32 mouse cellular contexts compared by ENCODE assay signal in genomic region chr5:90561721-90562275, GRCm38 (mm10). TPM values are rescaled to one million over a fixed set of nuclear protein-coding genes. Genes with fewer than 3 reads are reported as not detected.
DNase-seq lines count a peak whose midpoint lies in the region; ATAC-seq and TF ChIP-seq lines count a peak whose summit lies in the region.
"Had no signal": no experiment of that assay in that cellular context is flagged by ENCODE, and none has a peak within 500 bp of the region (broad histone marks: within the 10 kb centered on the region; RNA-seq: fewer than 3 reads in every experiment).

No protein-coding gene starts in this region.

- intact Hi-C loops in left cerebral cortex, postnatal 36 days (cut with DNase I), result no loop called here

- peaks cover 9% of the 10 kb centered on the region for H3K4me1 ChIP-seq in liver, adult 2 months (ENCODE audit: control insufficient read depth, insufficient read depth, low read length)
- peaks cover 9% of the 10 kb centered on the region for H3K4me1 ChIP-seq in cortical plate, adult 2 months (ENCODE audit: control insufficient read depth, insufficient read depth, low read length)
- H3K4me1 ChIP-seq in midbrain, embryonic 10.5 days, result no peaks in the 10 kb centered on the region
- H3K4me1 ChIP-seq: hindbrain, embryonic 15.5 days; midbrain, embryonic 15.5 days; neural tube, embryonic 12.5 days had no signal

- 0 out of 2 replicates have a peak, but pooled peaks cover 3% of the 10 kb centered on the region for H3K79me2 ChIP-seq in liver, adult 2 months (ENCODE audit: control insufficient read depth, insufficient read depth, low read length)

- H3K9me3 ChIP-seq in midbrain, embryonic 10.5 days (replicated peaks), result no peaks in the 10 kb centered on the region
- H3K9me3 ChIP-seq: hindbrain, embryonic 15.5 days; midbrain, embryonic 15.5 days; neural tube, embryonic 12.5 days had no signal

- no peaks in the 10 kb centered on the region for H3K27me3 ChIP-seq in liver, adult 2 months (ENCODE audit: control insufficient read depth, insufficient read depth, low read length)
- H3K27me3 ChIP-seq in midbrain, embryonic 10.5 days (ENCODE audit: low read depth, poor library complexity, severe bottlenecking), result no peaks in the 10 kb centered on the region
- H3K27me3 ChIP-seq: hindbrain, embryonic 15.5 days; midbrain, embryonic 15.5 days; neural tube, embryonic 12.5 days had no signal

- no peak for ATAC-seq in granulocyte monocyte progenitor cell, adult 5-6 weeks (replicated peaks; ENCODE audit: poor library complexity, severe bottlenecking)
- ATAC-seq: midbrain, embryonic 15.5 days had no signal

- DNase-seq in liver, adult 2 months (ENCODE audit: extremely low read depth, low read depth, low spot score), result peak; percentile 98
- DNase-seq in liver, result no peak
- DNase-seq in frontal cortex, postnatal 36 days (ENCODE audit: low spot score in 2 of 2), result peak; percentile 57 to 59
- DNase-seq in left cerebral cortex, postnatal 36 days (ENCODE audit: low spot score in 2 of 2), result peak; percentile 25 to 45
- no peak for DNase-seq in midbrain, embryonic 10.5 days (ENCODE audit: low spot score)
- DNase-seq in adrenal gland, postnatal 10 days, result no peak
- DNase-seq: adrenal gland, adult 2 months; cerebellum, adult 8-10 months; gastrocnemius, postnatal 14 days; kidney, adult 2 months; layer of hippocampus, adult 9-11 months; lung, postnatal 4 days; retina, postnatal 1 day; thymus, postnatal 25 days had no signal

- H3K4me3 ChIP-seq in liver, adult 2 months (ENCODE audit: insufficient read depth, low read depth, low read length), result peak overlapping the region; percentile 56
- no peak overlapping the region for H3K4me3 ChIP-seq in cortical plate, adult 2 months (ENCODE audit: insufficient read depth, low read length)
- H3K4me3 ChIP-seq in midbrain, embryonic 10.5 days, result no peak overlapping the region
- H3K4me3 ChIP-seq: hindbrain, embryonic 15.5 days; midbrain, embryonic 15.5 days; neural tube, embryonic 12.5 days had no signal

- TF ChIP-seq POLR2A in liver, adult 2 months (IDR thresholded peaks at IDR 0.05; ENCODE audit: extremely low read depth, insufficient read depth, low read length), result 0 out of 2 replicates have a peak, but pooled peaks have one; percentile 43
- no peak for TF ChIP-seq POLR2A in cortical plate, adult 2 months (IDR thresholded peaks at IDR 0.05; ENCODE audit: extremely low read depth, insufficient read depth, low read length)

- no peak for TF ChIP-seq CTCF in liver, adult 2 months (IDR thresholded peaks at IDR 0.05; ENCODE audit: low read depth, low read length)
- no peak for TF ChIP-seq CTCF in cortical plate, adult 2 months (IDR thresholded peaks at IDR 0.05; ENCODE audit: extremely low read depth, insufficient read depth, low read length)

- H3K36me3 ChIP-seq in liver, adult 2 months (ENCODE audit: control insufficient read depth, insufficient read depth, low read length), result peaks cover 4% of the 10 kb centered on the region; the same call in 1 of the 2 replicates
- H3K36me3 ChIP-seq in midbrain, embryonic 10.5 days, result no peaks in the 10 kb centered on the region
- H3K36me3 ChIP-seq: hindbrain, embryonic 15.5 days; midbrain, embryonic 15.5 days; neural tube, embryonic 12.5 days had no signal

- 33% methylated on average over 11 of the region's 11 CpGs for WGBS in liver, adult 2 months
- 92% methylated on average over 11 of the region's 11 CpGs for WGBS in midbrain, embryonic 10.5 days

- H3K27ac ChIP-seq in liver, adult 2 months (replicated peaks; ENCODE audit: insufficient read depth, low read depth, low read length), result peak overlapping the region; percentile 100
- peak overlapping the region; percentile 73; the same call in 1 of the 2 replicates for H3K27ac ChIP-seq in cortical plate, adult 2 months (ENCODE audit: insufficient read depth, low read length)
- no peak overlapping the region for H3K27ac ChIP-seq in midbrain, embryonic 10.5 days (replicated peaks)
- H3K27ac ChIP-seq: hindbrain, embryonic 15.5 days; kidney, postnatal 0 days; liver, embryonic 14.5 days; midbrain, embryonic 15.5 days; neural tube, embryonic 12.5 days had no signal

- H3K9ac ChIP-seq in liver, adult 2 months (ENCODE audit: low read depth, low read length), result peak overlapping the region; percentile 91
- H3K9ac ChIP-seq: hindbrain, embryonic 15.5 days; liver, embryonic 14.5 days; midbrain, embryonic 15.5 days; neural tube, embryonic 12.5 days had no signal

RNA-seq across cellular contexts. Expression of gene 5830473C10Rik, which starts 0.9 kb away (rescaled TPM):
- total RNA-seq in liver, adult 2 months (2014; rRNA removed), result 22.2 and 39.4 TPM in 2 replicates
- 20.6 and 36.0 TPM in 2 replicates for polyA plus RNA-seq in liver, adult 2 months (2012; rRNA removed)
- 0.11 and 0.13 TPM in 2 replicates for polyA plus RNA-seq in cortical plate, adult 2 months (2012; rRNA removed)
- under 1 TPM; 0.16 to 0.27 TPM for total RNA-seq in left cerebral cortex, postnatal 36 days (2021)
- not detected in 2 replicates for polyA plus RNA-seq in midbrain, embryonic 10.5 days (2016; fragmentation: Nextera tagmentation; extraction: Ambion mirVana)
- not detected in 2 replicates for total RNA-seq in granulocyte monocyte progenitor cell, adult 5-6 weeks (2014; fragmentation: Nextera tagmentation)
- total RNA-seq in granulocyte monocyte progenitor cell, adult 5-6 weeks (2017), result 0.47 TPM in 1 of 2 replicates, not detected in the other
- 10 to 100 TPM in 1 of 2 experiments, 1 to 10 TPM in 1; 5.5 to 10.4 TPM for total RNA-seq in adrenal gland, postnatal 10 days (2021)
- total RNA-seq: gastrocnemius, postnatal 14 days; hematopoietic stem cell, adult 5-6 weeks; megakaryocyte-erythroid progenitor cell, adult 5-6 weeks had no signal
- polyA plus RNA-seq: adrenal gland, adult 2 months; C2C12; embryonic facial prominence, embryonic 11.5 days; forebrain, embryonic 11.5 days; heart, embryonic 16.5 days; hindbrain, embryonic 15.5 days; limb, embryonic 11.5 days; neural tube, embryonic 12.5 days; spleen, adult 2 months had no signal

RNA-seq across cellular contexts. Expression of gene Afm, which starts 43.1 kb away (rescaled TPM):
- 233 and 234 TPM in 2 replicates for total RNA-seq in liver, adult 2 months (2014; rRNA removed)
- polyA plus RNA-seq in liver, adult 2 months (2012; rRNA removed), result 108 and 116 TPM in 2 replicates
- polyA plus RNA-seq in cortical plate, adult 2 months (2012; rRNA removed), result not detected in 2 replicates
- not detected for total RNA-seq in left cerebral cortex, postnatal 36 days (2021)
- polyA plus RNA-seq in midbrain, embryonic 10.5 days (2016; fragmentation: Nextera tagmentation; extraction: Ambion mirVana), result not detected in 2 replicates
- not detected in 2 replicates for total RNA-seq in granulocyte monocyte progenitor cell, adult 5-6 weeks (2014; fragmentation: Nextera tagmentation)
- total RNA-seq in granulocyte monocyte progenitor cell, adult 5-6 weeks (2017), result not detected in 2 replicates
- 100 to 1,000 TPM in 1 of 2 experiments, 10 to 100 TPM in 1; 52.5 to 116 TPM for total RNA-seq in adrenal gland, postnatal 10 days (2021)
- total RNA-seq: gastrocnemius, postnatal 14 days; megakaryocyte-erythroid progenitor cell, adult 5-6 weeks; MEL had no signal
- polyA plus RNA-seq: adrenal gland, adult 2 months; brain, embryonic 14.5 days; C2C12; embryonic facial prominence, embryonic 11.5 days; forebrain, embryonic 11.5 days; hindbrain, embryonic 15.5 days; limb, embryonic 11.5 days; lung, embryonic 16.5 days; midbrain, embryonic 15.5 days; neural tube, embryonic 12.5 days had no signal

Comparison
In these comparisons a context has a peak if more than half of its experiments do, and no peak if none do; other contexts are left out.
1. DNase-seq: peak in liver, adult 2 months (single experiment), frontal cortex, postnatal 36 days (2 of 2) and left cerebral cortex, postnatal 36 days (2 of 2); none in liver (single experiment), midbrain, embryonic 10.5 days (single experiment) and adrenal gland, postnatal 10 days (single experiment).
2. RNA of gene 5830473C10Rik, which starts 0.9 kb away (total RNA-seq): 22.2 to 39.4 TPM in liver, adult 2 months and 5.5 to 10.4 TPM in adrenal gland, postnatal 10 days; 0.16 to 0.27 TPM in left cerebral cortex, postnatal 36 days and 0.47 TPM in granulocyte monocyte progenitor cell, adult 5-6 weeks; every median in the first group is over 4 times any median in the second.
3. RNA of gene Afm, which starts 43.1 kb away (total RNA-seq): 233 to 234 TPM in liver, adult 2 months and 52.5 to 116 TPM in adrenal gland, postnatal 10 days; not detected in left cerebral cortex, postnatal 36 days and not detected in granulocyte monocyte progenitor cell, adult 5-6 weeks; every median in the first group is over 10 times any median in the second.